Mouse (Mus musculus): ENCODE results near the gene 9230112D13Rik. TPM values are rescaled to one million over a fixed set of nuclear protein-coding genes. Genes with fewer than 3 reads are reported as not detected.

Gene 9230112D13Rik
- polyA plus RNA-seq, 1 experiment = not detected

DNA sequence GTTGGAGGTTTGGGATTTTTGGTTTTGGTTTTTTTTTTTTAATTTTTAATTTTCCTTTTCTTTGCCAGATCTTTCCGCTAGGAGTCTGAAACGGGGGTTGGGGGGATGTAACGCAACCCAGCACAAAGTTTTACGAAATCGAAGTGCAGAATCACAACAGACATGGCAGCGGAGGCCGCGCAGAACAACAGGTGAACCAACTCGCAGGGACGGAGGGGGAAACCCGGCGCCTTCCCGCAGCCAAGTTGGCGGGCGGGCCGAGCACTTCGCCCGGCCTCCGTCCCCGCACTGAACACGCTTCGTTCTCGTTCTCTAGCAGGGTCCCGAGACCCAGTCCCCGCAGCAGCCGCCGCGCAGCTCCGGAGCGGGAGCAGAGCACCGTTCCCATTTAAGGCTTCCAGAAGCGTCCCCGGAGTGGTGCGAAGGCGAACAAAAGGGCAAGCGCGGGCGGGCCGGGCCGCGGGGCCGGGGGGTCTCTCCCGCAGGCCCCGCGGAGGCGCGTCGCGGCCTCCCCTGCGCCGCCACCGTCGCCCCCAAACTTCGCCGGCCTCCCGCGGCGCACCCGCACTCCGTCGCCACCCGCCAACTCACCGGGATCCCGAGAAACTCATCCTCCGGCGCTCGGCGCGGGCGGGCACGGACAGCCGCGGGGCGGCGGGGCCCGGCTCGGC is 20.7 kb downstream of the 9230112D13Rik start:
- H3K4me3 ChIP-seq (replicated peaks; ENCODE audit: control insufficient read depth, low read depth, low read length) = peak overlapping the region; percentile 35
- no peak for TF ChIP-seq CTCF (IDR thresholded peaks at IDR 0.05; ENCODE audit: control insufficient read depth, insufficient read depth, low read length)
- no peak for TF ChIP-seq POLR2A (IDR thresholded peaks at IDR 0.05; ENCODE audit: borderline replicate concordance, control insufficient read depth, low read depth, low read length)
- H3K27ac ChIP-seq (ENCODE audit: control insufficient read depth, insufficient read depth, low read depth, low read length, poor library complexity) = peak overlapping the region; percentile 57; the same call in 1 of the 2 replicates
- WGBS = 1% methylated on average over 77 of the region's 77 CpGs
- H3K4me1 ChIP-seq (ENCODE audit: control insufficient read depth, insufficient read depth, low read length) = no peaks in the 10 kb centered on the region

DNA sequence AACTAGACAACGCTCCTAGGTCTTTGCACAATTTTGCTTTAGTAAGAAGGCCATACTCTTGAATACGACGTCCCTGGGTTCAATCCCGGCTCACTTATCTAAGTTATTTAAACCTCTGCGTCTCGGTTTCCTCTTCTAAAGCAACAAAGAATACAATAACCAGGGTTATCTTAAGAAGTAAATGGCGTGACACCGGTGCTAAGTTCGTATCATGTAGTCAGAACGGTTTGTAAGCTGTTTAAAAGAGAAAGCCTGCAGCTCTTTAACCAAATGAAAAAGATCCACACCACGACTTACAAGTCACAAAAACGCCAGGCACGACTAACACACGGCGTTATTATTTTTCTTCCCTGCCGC is 21.2 kb downstream of the 9230112D13Rik start:
- 3% methylated on average over 16 of the region's 16 CpGs for WGBS
- no peak overlapping the region for H3K27ac ChIP-seq (ENCODE audit: control insufficient read depth, insufficient read depth, low read depth, low read length, poor library complexity)
- H3K4me3 ChIP-seq (replicated peaks; ENCODE audit: control insufficient read depth, low read depth, low read length) = no peak overlapping the region
- no peaks in the 10 kb centered on the region for H3K4me1 ChIP-seq (ENCODE audit: control insufficient read depth, insufficient read depth, low read length)
- TF ChIP-seq POLR2A (IDR thresholded peaks at IDR 0.05; ENCODE audit: borderline replicate concordance, control insufficient read depth, low read depth, low read length) (no peak), CTCF (IDR thresholded peaks at IDR 0.05; ENCODE audit: control insufficient read depth, insufficient read depth, low read length) (no peak)

DNA sequence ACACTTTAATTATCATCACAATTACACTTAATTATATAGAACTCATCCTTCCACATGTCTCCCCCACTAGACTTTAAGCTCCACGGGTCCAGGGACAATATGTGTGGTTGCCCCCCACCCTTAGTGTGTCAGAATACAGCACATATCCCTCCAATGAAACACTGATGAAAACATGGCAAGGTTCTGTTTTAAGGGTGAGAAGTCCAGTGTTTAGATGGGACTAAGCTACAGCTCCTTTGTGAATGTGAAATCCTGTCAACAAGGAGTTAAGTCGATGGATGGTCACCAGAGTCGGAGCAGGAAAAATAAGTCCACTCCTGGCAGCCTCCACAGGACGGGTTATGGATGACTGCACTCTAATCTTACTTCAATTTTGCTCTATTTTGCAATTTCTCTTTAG is 22.3 kb downstream of the 9230112D13Rik start:
- H3K27ac ChIP-seq (ENCODE audit: control insufficient read depth, insufficient read depth, low read depth, low read length, poor library complexity) = no peak overlapping the region
- no peak overlapping the region for H3K4me3 ChIP-seq (replicated peaks; ENCODE audit: control insufficient read depth, low read depth, low read length)
- TF ChIP-seq CTCF (IDR thresholded peaks at IDR 0.05; ENCODE audit: control insufficient read depth, insufficient read depth, low read length) = no peak
- TF ChIP-seq POLR2A (IDR thresholded peaks at IDR 0.05; ENCODE audit: borderline replicate concordance, control insufficient read depth, low read depth, low read length) = no peak
- WGBS = 28% methylated on average over 4 of the region's 4 CpGs
- no peaks in the 10 kb centered on the region for H3K4me1 ChIP-seq (ENCODE audit: control insufficient read depth, insufficient read depth, low read length)

DNA sequence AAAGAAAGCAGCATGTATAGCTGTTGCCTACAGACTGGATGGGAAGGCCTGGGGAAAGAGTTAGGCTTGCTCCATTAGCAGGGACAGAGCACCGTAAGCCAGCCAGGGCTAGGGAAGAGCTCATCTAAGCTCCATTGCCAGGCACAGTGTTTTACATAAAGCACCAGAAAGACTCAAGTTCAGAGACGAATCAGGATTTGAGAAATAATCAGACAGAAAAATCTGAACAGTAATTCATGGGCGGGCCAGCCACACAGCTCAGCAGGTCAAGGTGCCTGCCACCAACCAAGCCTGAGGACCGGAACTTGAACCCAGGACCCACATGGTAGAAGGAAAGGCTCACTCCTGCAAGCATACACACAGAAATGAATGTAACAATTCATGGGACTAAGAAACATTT is 22.9 kb downstream of the 9230112D13Rik start:
- Histone ChIP-seq H3K4me3 (replicated peaks; ENCODE audit: control insufficient read depth, low read depth, low read length) (no peak overlapping the region), H3K4me1 (ENCODE audit: control insufficient read depth, insufficient read depth, low read length) (no peaks in the 10 kb centered on the region), H3K27ac (ENCODE audit: control insufficient read depth, insufficient read depth, low read depth, low read length, poor library complexity) (no peak overlapping the region)
- WGBS = 69% methylated on average over 4 of the region's 4 CpGs
- no peak for TF ChIP-seq POLR2A (IDR thresholded peaks at IDR 0.05; ENCODE audit: borderline replicate concordance, control insufficient read depth, low read depth, low read length)
- no peak for TF ChIP-seq CTCF (IDR thresholded peaks at IDR 0.05; ENCODE audit: control insufficient read depth, insufficient read depth, low read length)

DNA sequence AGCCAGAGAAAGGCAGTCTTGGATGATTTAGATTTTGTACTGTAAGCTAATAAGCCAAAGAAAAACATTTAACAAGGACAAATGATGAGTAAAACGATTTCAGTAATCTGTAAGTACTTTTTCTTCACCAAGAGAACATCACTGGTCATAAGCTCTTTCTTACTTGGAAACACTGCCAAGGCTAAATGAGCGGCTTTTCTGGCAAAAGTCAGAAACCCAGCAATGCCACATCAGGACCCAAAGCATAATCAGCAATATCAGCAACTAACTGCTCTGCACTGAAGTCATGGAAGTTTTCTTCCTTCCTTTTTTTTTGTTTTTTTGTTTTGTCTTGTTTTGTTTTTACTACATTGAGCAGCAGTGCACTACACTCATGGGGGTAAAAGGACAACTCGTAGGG is 25.3 kb downstream of the 9230112D13Rik start:
- 72% methylated on average over 3 of the region's 3 CpGs for WGBS

DNA sequence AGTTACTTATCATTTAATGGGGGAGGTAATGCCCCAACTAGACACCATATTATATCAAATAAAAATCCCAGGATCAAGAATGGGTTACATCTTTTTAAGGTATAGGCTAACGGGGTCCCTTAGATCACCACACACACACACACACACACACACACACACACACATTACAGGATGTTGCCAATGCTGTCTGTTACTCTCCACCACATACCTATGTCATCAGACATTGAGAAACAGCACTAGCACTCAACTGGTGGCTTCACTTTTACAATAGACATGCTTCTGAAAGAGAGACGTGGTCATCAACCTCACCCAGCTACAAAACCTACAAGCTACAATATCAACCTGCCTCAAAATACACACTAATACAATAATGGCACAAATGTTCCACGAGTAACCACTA is 28.9 kb downstream of the 9230112D13Rik start:
- no peak for TF ChIP-seq CTCF (IDR thresholded peaks at IDR 0.05; ENCODE audit: control insufficient read depth, insufficient read depth, low read length)
- TF ChIP-seq POLR2A (IDR thresholded peaks at IDR 0.05; ENCODE audit: borderline replicate concordance, control insufficient read depth, low read depth, low read length) = no peak
- WGBS = 48% methylated on average over 3 of the region's 3 CpGs
- no peak overlapping the region for H3K27ac ChIP-seq (ENCODE audit: control insufficient read depth, insufficient read depth, low read depth, low read length, poor library complexity)

More for the DNA sequence above, 25.3 kb downstream of the 9230112D13Rik start:
- no peak for TF ChIP-seq CTCF (IDR thresholded peaks at IDR 0.05; ENCODE audit: control insufficient read depth, insufficient read depth, low read length)
- TF ChIP-seq POLR2A (IDR thresholded peaks at IDR 0.05; ENCODE audit: borderline replicate concordance, control insufficient read depth, low read depth, low read length) = no peak
- H3K4me3 ChIP-seq (replicated peaks; ENCODE audit: control insufficient read depth, low read depth, low read length) = no peak overlapping the region
- no peaks in the 10 kb centered on the region for H3K4me1 ChIP-seq (ENCODE audit: control insufficient read depth, insufficient read depth, low read length)
- no peak overlapping the region for H3K27ac ChIP-seq (ENCODE audit: control insufficient read depth, insufficient read depth, low read depth, low read length, poor library complexity)

DNA sequence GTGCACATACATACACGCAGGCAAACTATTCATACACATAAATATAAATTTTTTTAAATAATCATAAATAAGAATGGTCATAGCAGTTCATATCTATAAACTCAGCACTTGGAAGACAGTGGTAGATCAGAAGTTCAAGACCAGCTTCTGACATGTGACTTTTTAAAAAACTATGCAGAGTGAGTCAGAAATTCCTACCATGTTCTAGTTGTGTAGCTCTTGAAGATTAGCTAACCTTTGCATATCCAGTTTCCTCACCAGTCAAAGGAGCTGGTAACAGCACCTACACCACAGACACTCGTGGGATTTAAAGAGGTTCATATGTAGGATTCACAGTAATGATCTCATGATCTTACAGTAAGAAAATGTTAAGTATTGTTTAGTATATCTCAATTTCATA is 29.9 kb downstream of the 9230112D13Rik start:
- 57% methylated on average over 2 of the region's 2 CpGs for WGBS
- no peak overlapping the region for H3K4me3 ChIP-seq (replicated peaks; ENCODE audit: control insufficient read depth, low read depth, low read length)
- H3K4me1 ChIP-seq (ENCODE audit: control insufficient read depth, insufficient read depth, low read length) = no peaks in the 10 kb centered on the region
- H3K27ac ChIP-seq (ENCODE audit: control insufficient read depth, insufficient read depth, low read depth, low read length, poor library complexity) = no peak overlapping the region
- TF ChIP-seq CTCF (IDR thresholded peaks at IDR 0.05; ENCODE audit: control insufficient read depth, insufficient read depth, low read length) = no peak
- TF ChIP-seq POLR2A (IDR thresholded peaks at IDR 0.05; ENCODE audit: borderline replicate concordance, control insufficient read depth, low read depth, low read length) = no peak

More for the DNA sequence above, 28.9 kb downstream of the 9230112D13Rik start:
- no peak overlapping the region for H3K4me3 ChIP-seq (replicated peaks; ENCODE audit: control insufficient read depth, low read depth, low read length)
- H3K4me1 ChIP-seq (ENCODE audit: control insufficient read depth, insufficient read depth, low read length) = no peaks in the 10 kb centered on the region

DNA sequence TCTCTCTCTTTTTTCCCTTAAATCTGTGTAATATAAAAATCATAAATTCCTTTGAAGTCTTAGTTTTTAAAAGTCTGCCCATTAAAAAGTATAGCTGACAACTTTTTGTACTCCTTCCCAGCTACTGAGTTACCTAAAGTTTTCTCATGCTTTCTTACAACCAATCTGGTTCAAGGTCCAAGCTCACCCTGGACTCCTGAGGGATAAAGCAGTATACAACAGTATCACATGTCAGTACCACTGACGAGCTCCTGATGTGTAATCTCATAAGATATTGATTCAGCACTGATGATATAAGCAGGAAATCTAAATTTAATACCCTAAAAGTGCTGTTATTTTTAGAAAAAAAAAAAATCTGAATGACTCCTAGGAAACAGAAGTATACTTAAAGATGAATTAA is 31.6 kb downstream of the 9230112D13Rik start:
- WGBS = 64% methylated on average over 1 of the region's 1 CpGs

DNA sequence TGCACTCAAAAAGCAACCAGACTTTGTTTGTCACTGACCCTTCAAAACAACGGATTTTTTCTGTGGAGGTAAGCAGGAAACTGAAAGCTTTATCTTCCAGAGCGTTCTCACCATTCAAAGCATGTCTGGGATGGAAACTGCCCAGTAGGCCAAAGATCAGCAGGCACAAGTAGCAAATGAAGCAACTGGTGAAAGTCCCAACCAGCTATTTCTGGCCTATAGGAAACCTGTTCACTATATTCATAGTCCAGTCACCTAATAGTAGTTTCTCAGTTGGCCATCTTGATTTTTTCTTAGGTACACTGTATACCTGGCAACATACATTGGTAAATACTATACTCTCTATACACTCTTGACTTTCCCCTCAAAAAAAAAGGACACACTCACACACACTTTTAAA is 32.7 kb downstream of the 9230112D13Rik start:
- TF ChIP-seq CTCF (IDR thresholded peaks at IDR 0.05; ENCODE audit: control insufficient read depth, insufficient read depth, low read length) (no peak), POLR2A (IDR thresholded peaks at IDR 0.05; ENCODE audit: borderline replicate concordance, control insufficient read depth, low read depth, low read length) (no peak)
- 74% methylated on average over 2 of the region's 2 CpGs for WGBS
- no peak overlapping the region for H3K27ac ChIP-seq (ENCODE audit: control insufficient read depth, insufficient read depth, low read depth, low read length, poor library complexity)
- H3K4me3 ChIP-seq (replicated peaks; ENCODE audit: control insufficient read depth, low read depth, low read length) = no peak overlapping the region
- H3K4me1 ChIP-seq (ENCODE audit: control insufficient read depth, insufficient read depth, low read length) = no peaks in the 10 kb centered on the region

More for the DNA sequence above, 31.6 kb downstream of the 9230112D13Rik start:
- no peak for TF ChIP-seq POLR2A (IDR thresholded peaks at IDR 0.05; ENCODE audit: borderline replicate concordance, control insufficient read depth, low read depth, low read length)
- TF ChIP-seq CTCF (IDR thresholded peaks at IDR 0.05; ENCODE audit: control insufficient read depth, insufficient read depth, low read length) = no peak
- Histone ChIP-seq H3K4me3 (replicated peaks; ENCODE audit: control insufficient read depth, low read depth, low read length) (no peak overlapping the region), H3K27ac (ENCODE audit: control insufficient read depth, insufficient read depth, low read depth, low read length, poor library complexity) (no peak overlapping the region), H3K4me1 (ENCODE audit: control insufficient read depth, insufficient read depth, low read length) (no peaks in the 10 kb centered on the region)

Measured in bone marrow, adult 2 months (tissue).